Mouse (Mus musculus): ENCODE results near the gene Zfp518a. TPM values are rescaled to one million over a fixed set of nuclear protein-coding genes. Genes with fewer than 3 reads are reported as not detected.

Zfp518a gene
- total RNA-seq, 2 experiments from 2014 or later = 12.0 to 15.2 TPM

Small RNAs within 50 kb of the gene (microRNA-seq; reads per million reads assigned to microRNA genes)
- 2.3 reads per million for gene Mir8092

Other genes with a start within 250 kb of the Zfp518a start
- under 1 TPM in 1 of 2 experiments, not detected in 1; 0.15 TPM for gene Cc2d2b, start 146.0 kb upstream of the Zfp518a start, total RNA-seq (2021)
- gene Ccnj, start 63.4 kb upstream of the Zfp518a start, total RNA-seq (2021) = 1 to 10 TPM; 6.4 to 8.2 TPM
- 1 to 10 TPM; 1.5 to 1.8 TPM for gene Blnk, start 99.8 kb downstream of the Zfp518a start, total RNA-seq (2021)
- gene Dntt, start 134.6 kb downstream of the Zfp518a start, total RNA-seq (2021) = under 1 TPM in 1 of 2 experiments, not detected in 1; 0.21 TPM
- gene Opalin, start 182.4 kb downstream of the Zfp518a start, total RNA-seq (2021) = not detected

All from adrenal gland, postnatal 10 days (tissue).